ENCODE assay signal across 14 mouse cellular contexts in the genomic region with DNA sequence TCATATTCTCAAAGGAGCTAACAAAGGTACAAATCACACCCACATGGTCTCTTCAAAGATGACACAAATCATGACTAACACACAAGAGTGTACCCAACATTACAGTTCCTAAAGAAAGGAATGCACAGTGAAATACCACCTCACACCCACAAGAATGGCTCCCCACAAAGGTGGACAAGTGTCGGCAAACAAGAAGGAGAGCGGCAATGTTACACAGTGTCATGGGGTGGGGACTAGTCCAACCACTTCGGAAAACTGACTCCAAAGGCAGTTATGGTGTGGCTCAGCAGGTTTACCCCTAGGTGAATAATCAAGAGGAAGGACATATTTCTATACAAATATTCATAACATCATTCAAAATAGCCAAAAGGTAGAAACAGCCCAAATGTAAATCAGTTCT.
"Had no signal": no experiment of that assay in that cellular context is flagged by ENCODE, and none has a peak within 500 bp of the region (broad histone marks: within the 10 kb centered on the region; RNA-seq: fewer than 3 reads in every experiment).

No protein-coding gene starts in this region.

- H3K27me3 ChIP-seq: heart, embryonic 13.5 days; heart, embryonic 15.5 days; hindbrain, embryonic 13.5 days; hindbrain, embryonic 15.5 days; limb, embryonic 12.5 days had no signal

- DNase-seq: forebrain, postnatal 0 days; gastrocnemius, postnatal 36 days had no signal

- H3K9me3 ChIP-seq: heart, embryonic 13.5 days; heart, embryonic 15.5 days; hindbrain, embryonic 13.5 days; hindbrain, embryonic 15.5 days; limb, embryonic 10.5 days; limb, embryonic 12.5 days had no signal

- H3K4me2 ChIP-seq: heart, embryonic 11.5 days; heart, embryonic 13.5 days; heart, embryonic 15.5 days; hindbrain, embryonic 13.5 days; hindbrain, embryonic 15.5 days; limb, embryonic 12.5 days had no signal

- ATAC-seq: forebrain, postnatal 0 days; hindbrain, postnatal 0 days; intestine, embryonic 16.5 days had no signal

- H3K4me3 ChIP-seq: heart, adult 2 months; heart, embryonic 13.5 days; heart, embryonic 15.5 days; hindbrain, embryonic 13.5 days; hindbrain, embryonic 15.5 days; layer of hippocampus, adult 2 months; left cerebral cortex, adult 2 months; limb, embryonic 10.5 days; limb, embryonic 12.5 days had no signal

- H3K36me3 ChIP-seq: heart, embryonic 13.5 days; heart, embryonic 15.5 days; hindbrain, embryonic 15.5 days had no signal

- H3K9ac ChIP-seq: forebrain, postnatal 0 days; heart, embryonic 13.5 days; heart, embryonic 15.5 days; hindbrain, embryonic 13.5 days; hindbrain, embryonic 15.5 days; limb, embryonic 12.5 days had no signal

- H3K27ac ChIP-seq: heart, embryonic 15.5 days; hindbrain, embryonic 13.5 days; hindbrain, embryonic 15.5 days; hindbrain, postnatal 0 days; left cerebral cortex, adult 2 months; limb, embryonic 10.5 days; limb, embryonic 12.5 days had no signal

- H3K4me1 ChIP-seq: hindbrain, embryonic 15.5 days; limb, embryonic 10.5 days; limb, embryonic 12.5 days had no signal
